23 mouse cellular contexts compared by ENCODE assay signal in the genomic region with DNA sequence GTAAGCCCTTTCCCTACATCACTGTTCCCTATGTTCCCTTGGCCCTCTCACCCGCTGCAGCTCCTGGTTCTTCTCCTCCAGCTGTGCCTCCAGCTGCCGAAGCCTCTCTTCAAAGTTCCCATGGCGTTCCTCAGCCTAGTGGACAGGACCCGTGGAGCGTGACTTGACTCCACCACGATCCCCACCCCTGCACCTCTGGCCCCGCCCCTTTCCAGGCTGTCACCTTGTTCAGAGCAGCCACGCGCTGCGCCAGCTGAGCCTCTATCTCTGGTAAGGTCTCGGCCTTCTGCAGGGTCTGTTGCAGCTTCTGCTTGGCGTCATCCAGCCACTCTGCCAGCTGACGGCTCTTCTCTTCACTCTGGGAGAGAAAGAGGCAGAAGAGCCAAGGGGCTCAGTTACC. TPM values are rescaled to one million over a fixed set of nuclear protein-coding genes. Genes with fewer than 3 reads are reported as not detected.
DNase-seq lines count a peak whose midpoint lies in the region; ATAC-seq lines count a peak whose summit lies in the region.
"Had no signal": no experiment of that assay in that cellular context is flagged by ENCODE, and none has a peak within 500 bp of the region (broad histone marks: within the 10 kb centered on the region; RNA-seq: fewer than 3 reads in every experiment).

No protein-coding gene starts in this region.

- peak; percentile 52 for ATAC-seq in kidney, embryonic 16.5 days (ENCODE audit: low FRiP score, low TSS enrichment)
- ATAC-seq: CD4-positive, CD25-positive, alpha-beta regulatory T cell, adult 4 months; forebrain, embryonic 13.5 days had no signal

- DNase-seq in cerebellum, adult 11-12 months: peak; percentile 22
- DNase-seq in cerebellum, adult 9-11 months: no peak
- no peak for DNase-seq in kidney, adult 8-10 months
- peak; percentile 56 for DNase-seq in testis, postnatal 10 days (ENCODE audit: low spot score)
- DNase-seq in testis, postnatal 14 days (ENCODE audit: low spot score): no peak
- DNase-seq in adrenal gland, adult 18-20 months (ENCODE audit: low spot score in 2 of 2): no peak
- DNase-seq in natural killer cell, adult 2 months (ENCODE audit: low spot score in 2 of 2): no peak
- DNase-seq: adrenal gland, adult 8-10 months; adrenal gland, postnatal 36 days; B cell, adult 2 months; cerebellum, adult 8-10 months; cerebellum, postnatal 25 days; gastrocnemius, adult 2 months; gastrocnemius, postnatal 25 days had no signal

- 30% methylated on average over 13 of the region's 13 CpGs for WGBS in kidney, embryonic 16.5 days

- no peaks in the 10 kb centered on the region for H3K9me3 ChIP-seq in kidney, embryonic 16.5 days (ENCODE audit: low read length)
- H3K9me3 ChIP-seq: embryonic facial prominence, embryonic 13.5 days; forebrain, embryonic 13.5 days; heart, embryonic 12.5 days; hindbrain, embryonic 10.5 days had no signal

- peaks cover 13% of the 10 kb centered on the region for H3K27me3 ChIP-seq in kidney, embryonic 16.5 days (ENCODE audit: insufficient read depth, low read length)

- no peak overlapping the region for H3K4me3 ChIP-seq in kidney, embryonic 16.5 days (ENCODE audit: low read length)
- H3K4me3 ChIP-seq: embryonic facial prominence, embryonic 13.5 days; forebrain, embryonic 13.5 days; gastrocnemius, adult 2 months; heart, embryonic 12.5 days; hindbrain, embryonic 10.5 days had no signal

- H3K27ac ChIP-seq in kidney, embryonic 16.5 days (ENCODE audit: low read length): no peak overlapping the region
- H3K27ac ChIP-seq: embryonic facial prominence, embryonic 13.5 days; forebrain, embryonic 13.5 days; gastrocnemius, adult 2 months; hindbrain, embryonic 10.5 days; hindbrain, embryonic 14.5 days had no signal

- no peak overlapping the region for H3K9ac ChIP-seq in kidney, embryonic 16.5 days (replicated peaks; ENCODE audit: low read length)
- H3K9ac ChIP-seq: embryonic facial prominence, embryonic 13.5 days; forebrain, embryonic 13.5 days; heart, embryonic 12.5 days; hindbrain, embryonic 14.5 days had no signal

- no peak overlapping the region for H3K4me2 ChIP-seq in kidney, embryonic 16.5 days (replicated peaks; ENCODE audit: low read depth, low read length)
- H3K4me2 ChIP-seq: embryonic facial prominence, embryonic 13.5 days; forebrain, embryonic 13.5 days; heart, embryonic 12.5 days; hindbrain, embryonic 14.5 days had no signal

- no peaks in the 10 kb centered on the region for H3K4me1 ChIP-seq in kidney, embryonic 16.5 days (ENCODE audit: insufficient read depth, low read length)
- H3K4me1 ChIP-seq: embryonic facial prominence, embryonic 13.5 days; heart, embryonic 12.5 days had no signal

- H3K36me3 ChIP-seq in kidney, embryonic 16.5 days (ENCODE audit: insufficient read depth, low read length): no peaks in the 10 kb centered on the region
- H3K36me3 ChIP-seq: heart, embryonic 12.5 days had no signal

RNA-seq across cellular contexts. Expression of gene Ppfia3, which starts 10.7 kb away (rescaled TPM):
- 5.1 and 6.3 TPM in 2 replicates for polyA plus RNA-seq in kidney, embryonic 16.5 days (2015; fragmentation: Nextera tagmentation; extraction: Ambion mirVana)
- total RNA-seq in adrenal gland, adult 18-20 months (2021): 1 to 10 TPM; 1.7 to 3.2 TPM
- total RNA-seq: granulocyte monocyte progenitor cell, adult 5-6 weeks had no signal
- polyA plus RNA-seq: CD4-positive, CD25-positive, alpha-beta regulatory T cell, adult 4 months had no signal

RNA-seq across cellular contexts. Expression of gene Lin7b, which starts 14.3 kb away (rescaled TPM):
- polyA plus RNA-seq in kidney, embryonic 16.5 days (2015; fragmentation: Nextera tagmentation; extraction: Ambion mirVana): 1.7 and 1.9 TPM in 2 replicates
- total RNA-seq in adrenal gland, adult 18-20 months (2021): 1 to 10 TPM; 1.3 to 1.7 TPM
- total RNA-seq: gastrocnemius, adult 2 months; granulocyte monocyte progenitor cell, adult 5-6 weeks had no signal
- polyA plus RNA-seq: CD4-positive, CD25-positive, alpha-beta regulatory T cell, adult 4 months had no signal

RNA-seq across cellular contexts. Expression of gene Hrc, which starts 21.0 kb away (rescaled TPM):
- polyA plus RNA-seq in kidney, embryonic 16.5 days (2015; fragmentation: Nextera tagmentation; extraction: Ambion mirVana): 1.7 and 1.8 TPM in 2 replicates
- total RNA-seq in adrenal gland, adult 18-20 months (2021): under 1 TPM; 0.17 to 0.83 TPM
- total RNA-seq: granulocyte monocyte progenitor cell, adult 5-6 weeks; MEL had no signal
- polyA plus RNA-seq: CD4-positive, CD25-positive, alpha-beta regulatory T cell, adult 4 months had no signal

RNA-seq across cellular contexts. Expression of gene Trpm4, which starts 22.5 kb away (rescaled TPM):
- 22.3 and 23.6 TPM in 2 replicates for polyA plus RNA-seq in kidney, embryonic 16.5 days (2015; fragmentation: Nextera tagmentation; extraction: Ambion mirVana)
- total RNA-seq in adrenal gland, adult 18-20 months (2021): 10 to 100 TPM in 1 of 2 experiments, 1 to 10 TPM in 1; 7.8 to 11.0 TPM

RNA-seq across cellular contexts. Expression of gene Snrnp70, which starts 39.5 kb away (rescaled TPM):
- 211 and 227 TPM in 2 replicates for polyA plus RNA-seq in kidney, embryonic 16.5 days (2015; fragmentation: Nextera tagmentation; extraction: Ambion mirVana)
- 100 to 1,000 TPM; 262 to 325 TPM for total RNA-seq in adrenal gland, adult 18-20 months (2021)

Comparison
In these comparisons a context has a peak if more than half of its experiments do, and no peak if none do; other contexts are left out.
1. DNase-seq: peak in cerebellum, adult 11-12 months (single experiment) and testis, postnatal 10 days (single experiment); none in cerebellum, adult 9-11 months (single experiment), kidney, adult 8-10 months (0 of 2), testis, postnatal 14 days (single experiment), adrenal gland, adult 18-20 months (0 of 2) and natural killer cell, adult 2 months (0 of 2).